Mouse (Mus musculus): ENCODE measurements around the gene Cdsn. TPM values are rescaled to one million over a fixed set of nuclear protein-coding genes. Genes with fewer than 3 reads are reported as not detected.

The Cdsn gene
- polyA plus RNA-seq, 1 experiment from 2014 or later, result 0.22 TPM

GRCm38 (mm10) chr17:35569091-35569944 is 17.4 kb downstream of the Cdsn start:
- peak; percentile 38 for DNase-seq (ENCODE audit: low spot score)

- DNase-seq (ENCODE audit: low spot score), result no peak
Measured at GRCm38 (mm10) chr17:35570836-35571235, 18.9 kb downstream of the Cdsn start.

- no peak for DNase-seq (ENCODE audit: low spot score)
Measured at GRCm38 (mm10) chr17:35571477-35571876, 19.5 kb downstream of the Cdsn start.

- peak; percentile 89 for DNase-seq (ENCODE audit: low spot score)
Measured at GRCm38 (mm10) chr17:35578211-35578610, 26.3 kb downstream of the Cdsn start.

- DNase-seq (ENCODE audit: low spot score), result peak; percentile 37
Measured at GRCm38 (mm10) chr17:35582900-35583299, 31.0 kb downstream of the Cdsn start.

GRCm38 (mm10) chr17:35584330-35584937 is 32.5 kb downstream of the Cdsn start:
- DNase-seq (ENCODE audit: low spot score), result peak; percentile 79

- DNase-seq (ENCODE audit: low spot score), result no peak
Measured at GRCm38 (mm10) chr17:35587291-35587690, 35.4 kb downstream of the Cdsn start.

- DNase-seq (ENCODE audit: low spot score), result no peak
Measured at GRCm38 (mm10) chr17:35588387-35588786, 36.5 kb downstream of the Cdsn start.

- peak; percentile 65 for DNase-seq (ENCODE audit: low spot score)
Measured at GRCm38 (mm10) chr17:35590410-35591218, 38.7 kb downstream of the Cdsn start.

GRCm38 (mm10) chr17:35591219-35591578 is 39.3 kb downstream of the Cdsn start:
- no peak for DNase-seq (ENCODE audit: low spot score)

- no peak for DNase-seq (ENCODE audit: low spot score)
Measured at GRCm38 (mm10) chr17:35591731-35592130, 39.8 kb downstream of the Cdsn start.

- no peak for DNase-seq (ENCODE audit: low spot score)
Measured at GRCm38 (mm10) chr17:35592131-35592530, 40.2 kb downstream of the Cdsn start.

- DNase-seq (ENCODE audit: low spot score), result no peak
Measured at GRCm38 (mm10) chr17:35593786-35594185, 41.9 kb downstream of the Cdsn start.

GRCm38 (mm10) chr17:35594456-35594855 is 42.5 kb downstream of the Cdsn start:
- no peak for DNase-seq (ENCODE audit: low spot score)

- no peak for DNase-seq (ENCODE audit: low spot score)
Measured at GRCm38 (mm10) chr17:35597399-35597798, 45.5 kb downstream of the Cdsn start.

GRCm38 (mm10) chr17:35601249-35601648 is 49.3 kb downstream of the Cdsn start, which contains the start of gene Sfta2:
Gene Sfta2, plus strand, starts transcription at chr17:35601549.
- no peak for DNase-seq (ENCODE audit: low spot score)

- DNase-seq (ENCODE audit: low spot score), result no peak
Measured at GRCm38 (mm10) chr17:35601736-35602354, 49.9 kb downstream of the Cdsn start.

Data from thymus, postnatal 0 days (tissue).